In the genomic region with DNA sequence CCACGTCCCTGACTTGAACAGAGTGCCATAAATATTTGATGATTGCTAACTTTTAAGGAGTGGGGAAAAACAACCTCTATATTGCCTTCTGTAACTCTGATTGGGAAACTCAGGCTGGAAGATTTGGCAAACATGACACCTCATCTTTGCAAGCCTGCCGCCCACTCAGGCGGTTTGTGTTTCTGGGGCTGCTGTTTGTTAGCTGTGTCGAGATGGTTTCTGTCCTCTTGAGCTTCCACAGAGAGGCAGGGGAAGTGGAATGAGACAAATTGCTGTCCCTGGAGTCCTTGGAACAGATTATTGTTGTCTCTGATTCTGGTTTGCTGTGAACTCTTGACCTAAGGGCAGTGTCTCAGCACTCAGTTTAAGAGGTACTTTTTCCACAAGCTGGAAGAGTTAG, we compare ENCODE assay signal across 30 mouse cellular contexts.
DNase-seq lines count a peak whose midpoint lies in the region; ATAC-seq and TF ChIP-seq lines count a peak whose summit lies in the region.
"Had no signal": no experiment of that assay in that cellular context is flagged by ENCODE, and none has a peak within 500 bp of the region (broad histone marks: within the 10 kb centered on the region; RNA-seq: fewer than 3 reads in every experiment).

No protein-coding gene starts in this region.

- no peaks in the 10 kb centered on the region for H3K9me3 ChIP-seq in heart, embryonic 10.5 days
- H3K9me3 ChIP-seq in lung, postnatal 0 days (ENCODE audit: low read length), result no peaks in the 10 kb centered on the region
- H3K9me3 ChIP-seq: embryonic facial prominence, embryonic 12.5 days; embryonic facial prominence, embryonic 15.5 days; heart, embryonic 12.5 days; heart, embryonic 15.5 days; hindbrain, embryonic 10.5 days; hindbrain, embryonic 13.5 days had no signal

- H3K4me2 ChIP-seq in lung, postnatal 0 days (replicated peaks; ENCODE audit: low read depth, low read length), result no peak overlapping the region
- H3K4me2 ChIP-seq: embryonic facial prominence, embryonic 12.5 days; embryonic facial prominence, embryonic 15.5 days; heart, embryonic 12.5 days; heart, embryonic 15.5 days; hindbrain, embryonic 13.5 days had no signal

- no peak overlapping the region for H3K27ac ChIP-seq in heart, embryonic 10.5 days
- H3K27ac ChIP-seq in layer of hippocampus, adult 2 months, result peak overlapping the region; percentile 73
- no peak overlapping the region for H3K27ac ChIP-seq in lung, postnatal 0 days (ENCODE audit: low read length)
- H3K27ac ChIP-seq: embryonic facial prominence, embryonic 12.5 days; embryonic facial prominence, embryonic 15.5 days; heart, embryonic 15.5 days; hindbrain, embryonic 10.5 days; hindbrain, embryonic 13.5 days had no signal

- peak; percentile 87 for DNase-seq in heart, adult 11 months
- no peak for DNase-seq in heart, embryonic 10.5 days (ENCODE audit: low spot score)
- no peak for DNase-seq in layer of hippocampus, adult 2 months (ENCODE audit: low spot score in 2 of 2)
- DNase-seq in layer of hippocampus, postnatal 10 days (ENCODE audit: low spot score in 2 of 2), result no peak
- peak; percentile 30 for DNase-seq in lung, postnatal 0 days (ENCODE audit: low spot score)
- no peak for DNase-seq in lung, postnatal 4 days
- DNase-seq in right cerebral cortex, adult 2 months (ENCODE audit: low spot score in 2 of 2), result peak; percentile 57 to 59
- DNase-seq in right cerebral cortex, postnatal 14 days, result no peak
- DNase-seq: adrenal gland, postnatal 10 days; adrenal gland, postnatal 36 days; B cell, adult 2 months; cerebellum, adult 11 months; cerebellum, adult 2 months; cerebellum, adult 9-11 months; cerebellum, postnatal 25 days; forebrain, postnatal 0 days; gastrocnemius, postnatal 10 days; gastrocnemius, postnatal 36 days; heart, postnatal 36 days had no signal

- 66% methylated on average over 4 of the region's 4 CpGs for WGBS in heart, embryonic 10.5 days
- WGBS in lung, postnatal 0 days, result 48% methylated on average over 4 of the region's 4 CpGs

- no peaks in the 10 kb centered on the region for H3K27me3 ChIP-seq in heart, embryonic 10.5 days (ENCODE audit: insufficient read depth, poor library complexity, severe bottlenecking)
- no peaks in the 10 kb centered on the region for H3K27me3 ChIP-seq in lung, postnatal 0 days (replicated peaks; ENCODE audit: insufficient read depth, low read length)
- H3K27me3 ChIP-seq: CH12.LX; embryonic facial prominence, embryonic 12.5 days; embryonic facial prominence, embryonic 15.5 days; heart, embryonic 12.5 days; heart, embryonic 15.5 days; hindbrain, embryonic 13.5 days; Patski had no signal

- no peak overlapping the region for H3K9ac ChIP-seq in lung, postnatal 0 days (replicated peaks; ENCODE audit: low read depth)
- H3K9ac ChIP-seq: embryonic facial prominence, embryonic 12.5 days; embryonic facial prominence, embryonic 15.5 days; forebrain, postnatal 0 days; heart, embryonic 12.5 days; heart, embryonic 15.5 days; hindbrain, embryonic 13.5 days had no signal

- no peak for TF ChIP-seq CTCF in layer of hippocampus, adult 2 months (conservative IDR thresholded peaks at IDR 0.05)
- TF ChIP-seq CTCF in lung, postnatal 0 days (IDR thresholded peaks at IDR 0.05), result no peak

- ATAC-seq in lung, postnatal 0 days, result no peak
- ATAC-seq: forebrain, embryonic 14.5 days; forebrain, postnatal 0 days; hindbrain, embryonic 16.5 days; Patski had no signal

- H3K36me3 ChIP-seq in heart, embryonic 10.5 days, result no peaks in the 10 kb centered on the region
- no peaks in the 10 kb centered on the region for H3K36me3 ChIP-seq in lung, postnatal 0 days (ENCODE audit: insufficient read depth, low read length)
- H3K36me3 ChIP-seq: embryonic facial prominence, embryonic 12.5 days; embryonic facial prominence, embryonic 15.5 days; G1E; heart, embryonic 12.5 days; heart, embryonic 15.5 days; hindbrain, embryonic 10.5 days; hindbrain, embryonic 13.5 days had no signal

- H3K4me1 ChIP-seq in heart, embryonic 10.5 days, result no peaks in the 10 kb centered on the region
- H3K4me1 ChIP-seq in lung, postnatal 0 days (ENCODE audit: insufficient read depth, low read depth, low read length), result no peaks in the 10 kb centered on the region
- H3K4me1 ChIP-seq: embryonic facial prominence, embryonic 12.5 days; embryonic facial prominence, embryonic 15.5 days; heart, embryonic 12.5 days; heart, embryonic 15.5 days had no signal

- H3K4me3 ChIP-seq in heart, embryonic 10.5 days, result no peak overlapping the region
- no peak overlapping the region for H3K4me3 ChIP-seq in layer of hippocampus, adult 2 months
- no peak overlapping the region for H3K4me3 ChIP-seq in lung, postnatal 0 days (ENCODE audit: low read depth, low read length)
- H3K4me3 ChIP-seq: embryonic facial prominence, embryonic 12.5 days; embryonic facial prominence, embryonic 15.5 days; heart, embryonic 12.5 days; heart, embryonic 15.5 days; hindbrain, embryonic 10.5 days; hindbrain, embryonic 13.5 days had no signal

- no peak for TF ChIP-seq EP300 in lung, postnatal 0 days (IDR thresholded peaks at IDR 0.05)

Comparison
In these comparisons a context has a peak if more than half of its experiments do, and no peak if none do; other contexts are left out.
1. DNase-seq: peak in heart, adult 11 months (single experiment), lung, postnatal 0 days (single experiment) and right cerebral cortex, adult 2 months (2 of 2); none in heart, embryonic 10.5 days (single experiment), layer of hippocampus, adult 2 months (0 of 2), layer of hippocampus, postnatal 10 days (0 of 2), lung, postnatal 4 days (0 of 2) and right cerebral cortex, postnatal 14 days (single experiment).